Mouse (Mus musculus) hindbrain, embryonic 11.5 days (tissue): ENCODE results near the gene Kctd2. TPM values are rescaled to one million over a fixed set of nuclear protein-coding genes. Genes with fewer than 3 reads are reported as not detected.

Experiments used
- ATAC-seq: fragments of 200-750 bp; cut with Nextera tagmentation; 2 replicates; pipeline ENCODE4 v1.8.0; 2017; ENCODE audit warnings: mild to moderate bottlenecking, moderate TSS enrichment, moderate library complexity; ENCODE audit not compliant: low FRiP score
- DNase-seq: peaks from one replicate; pipeline ENCODE4 v3.0.0-alpha.2; 2015; ENCODE audit warnings: low spot score
- H3K27ac ChIP-seq: fragments of 300-500 bp; sonication (generic); 2 replicates; pipeline ENCODE4 v1.5.1; 2014; ENCODE audit warnings: mild to moderate bottlenecking, low read depth, low read length
- H3K27me3 ChIP-seq: fragments of 300-500 bp; sonication (generic); 2 replicates; pipeline ENCODE4 v1.6.1; 2014; ENCODE audit warnings: mild to moderate bottlenecking, low read length, moderate library complexity, mixed read lengths; ENCODE audit not compliant: control insufficient read depth, insufficient read depth
- H3K36me3 ChIP-seq: fragments of 300-500 bp; sonication (generic); 2 replicates; pipeline ENCODE4 v1.6.1; 2014; ENCODE audit warnings: mild to moderate bottlenecking, low read length, moderate library complexity, mixed read lengths; ENCODE audit not compliant: control insufficient read depth, insufficient read depth
- H3K4me1 ChIP-seq: fragments of 300-500 bp; sonication (generic); replicated peaks from 2 replicates; pipeline ENCODE4 v1.6.1; 2014; ENCODE audit warnings: low read length, mixed read lengths; ENCODE audit not compliant: control insufficient read depth, insufficient read depth
- H3K4me2 ChIP-seq: fragments of 300-500 bp; sonication (generic); replicated peaks from 2 replicates; pipeline ENCODE4 v1.6.1; 2014; ENCODE audit warnings: mild to moderate bottlenecking, low read depth, low read length
- H3K4me3 ChIP-seq: fragments of 300-500 bp; sonication (generic); 2 replicates; pipeline ENCODE4 v1.5.1; 2014; ENCODE audit warnings: low read depth, low read length
- H3K9ac ChIP-seq: fragments of 300-500 bp; sonication (generic); 2 replicates; pipeline ENCODE4 v1.6.1; 2014; ENCODE audit warnings: low read depth, low read length
- H3K9me3 ChIP-seq: fragments of 300-500 bp; sonication (generic); 2 replicates; pipeline ENCODE4 v1.6.1; 2016; ENCODE audit warnings: low read length; ENCODE audit not compliant: control insufficient read depth
- WGBS: fragments of 180-500 bp; shearing (Covaris S2); extraction: QIAGEN DNeasy Blood & Tissue Kit; methylation state at CpG from one replicate; pipeline ENCODE4 v1.1.7; 2014; 5-methylcytosine and 5-hydroxymethylcytosine counted together
- polyA plus RNA-seq: library from polyadenylated mRNA; unstranded; fragments of >200 nt; fragmentation: Nextera tagmentation; extraction: Ambion mirVana; gene quantifications from 2 replicates; pipeline ENCODE4 v1.2.1, GENCODE M21; 2014

Kctd2 gene
- polyA plus RNA-seq, 1 experiment from 2014 or later, result 21.0 TPM

- Histone ChIP-seq H3K9me3 (no peaks in the 10 kb centered on the region), H3K4me1 (peaks cover 5% of the 10 kb centered on the region; the same call in 1 of the 2 replicates), H3K4me3 (no peak overlapping the region), H3K36me3 (peaks cover 12% of the 10 kb centered on the region; the same call in 1 of the 2 replicates), H3K4me2 (0 out of 2 replicates have a peak overlapping the region, but pooled peaks have one; percentile 4), H3K9ac (no peak overlapping the region), H3K27me3 (no peaks in the 10 kb centered on the region), H3K27ac (peak overlapping the region; percentile 40; the same call in 1 of the 2 replicates)
- peak; percentile 90 for DNase-seq
- 34% methylated on average over 20 of the region's 20 CpGs for WGBS
- peak; percentile 65; the same call in 1 of the 2 replicates for ATAC-seq
Observed at GRCm38 (mm10) chr11:115427482-115428331, 7.8 kb downstream of the Kctd2 start.

GRCm38 (mm10) chr11:115429307-115429706, 9.4 kb downstream of the Kctd2 start:
- Histone ChIP-seq H3K27ac (no peak overlapping the region), H3K9me3 (no peaks in the 10 kb centered on the region), H3K4me3 (no peak overlapping the region), H3K4me2 (no peak overlapping the region), H3K9ac (no peak overlapping the region), H3K36me3 (peaks cover 12% of the 10 kb centered on the region; the same call in 1 of the 2 replicates), H3K4me1 (peaks cover 5% of the 10 kb centered on the region; the same call in 1 of the 2 replicates), H3K27me3 (no peaks in the 10 kb centered on the region)
- DNase-seq (no peak), ATAC-seq (no peak)
- 86% methylated on average over 7 of the region's 7 CpGs for WGBS

GRCm38 (mm10) chr11:115430561-115430960, 10.6 kb downstream of the Kctd2 start:
- no peak for DNase-seq
- Histone ChIP-seq H3K27ac (no peak overlapping the region), H3K4me1 (peaks cover 7% of the 10 kb centered on the region; the same call in 1 of the 2 replicates), H3K27me3 (no peaks in the 10 kb centered on the region), H3K9ac (no peak overlapping the region), H3K4me3 (no peak overlapping the region), H3K36me3 (peaks cover 12% of the 10 kb centered on the region; the same call in 1 of the 2 replicates), H3K4me2 (no peak overlapping the region), H3K9me3 (no peaks in the 10 kb centered on the region)
- ATAC-seq, result no peak
- 87% methylated on average over 6 of the region's 6 CpGs for WGBS

- ATAC-seq, result no peak
- no peak overlapping the region for H3K4me2 ChIP-seq
- no peaks in the 10 kb centered on the region for H3K27me3 ChIP-seq
- DNase-seq, result no peak
- no peaks in the 10 kb centered on the region for H3K9me3 ChIP-seq
- no peak overlapping the region for H3K4me3 ChIP-seq
- peaks cover 9% of the 10 kb centered on the region; the same call in 1 of the 2 replicates for H3K36me3 ChIP-seq
- peaks cover 11% of the 10 kb centered on the region for H3K4me1 ChIP-seq
- no peak overlapping the region for H3K27ac ChIP-seq
- H3K9ac ChIP-seq, result no peak overlapping the region
- 77% methylated on average over 4 of the region's 4 CpGs for WGBS
Observed at GRCm38 (mm10) chr11:115432814-115433213, 12.9 kb downstream of the Kctd2 start.

- no peak overlapping the region for H3K9ac ChIP-seq
- H3K27me3 ChIP-seq, result no peaks in the 10 kb centered on the region
- ATAC-seq, result no peak
- WGBS, result 87% methylated on average over 6 of the region's 6 CpGs
- no peak overlapping the region for H3K4me3 ChIP-seq
- H3K27ac ChIP-seq, result no peak overlapping the region
- H3K36me3 ChIP-seq, result peaks cover 9% of the 10 kb centered on the region; the same call in 1 of the 2 replicates
- no peak overlapping the region for H3K4me2 ChIP-seq
- peaks cover 8% of the 10 kb centered on the region; the same call in 1 of the 2 replicates for H3K4me1 ChIP-seq
- no peak for DNase-seq
- H3K9me3 ChIP-seq, result no peaks in the 10 kb centered on the region
Observed at GRCm38 (mm10) chr11:115433342-115433741, 13.4 kb downstream of the Kctd2 start.

- H3K27ac ChIP-seq, result no peak overlapping the region
- H3K27me3 ChIP-seq, result no peaks in the 10 kb centered on the region
- peaks cover 8% of the 10 kb centered on the region; the same call in 1 of the 2 replicates for H3K4me1 ChIP-seq
- H3K9me3 ChIP-seq, result no peaks in the 10 kb centered on the region
- peak overlapping the region; percentile 58 for H3K4me2 ChIP-seq
- ATAC-seq, result no peak
- DNase-seq, result peak; percentile 66
- no peaks in the 10 kb centered on the region for H3K36me3 ChIP-seq
- peak overlapping the region; percentile 23 for H3K4me3 ChIP-seq
- peak overlapping the region; percentile 52 for H3K9ac ChIP-seq
- WGBS, result 3% methylated on average over 31 of the region's 31 CpGs
Observed at GRCm38 (mm10) chr11:115435596-115436337, 15.8 kb downstream of the Kctd2 start.

GRCm38 (mm10) chr11:115437571-115438122, 17.7 kb downstream of the Kctd2 start:
- no peak for ATAC-seq
- no peak overlapping the region for H3K4me3 ChIP-seq
- peaks cover 8% of the 10 kb centered on the region; the same call in 1 of the 2 replicates for H3K4me1 ChIP-seq
- no peak overlapping the region for H3K4me2 ChIP-seq
- 86% methylated on average over 5 of the region's 5 CpGs for WGBS
- DNase-seq, result no peak
- no peaks in the 10 kb centered on the region for H3K36me3 ChIP-seq
- no peaks in the 10 kb centered on the region for H3K27me3 ChIP-seq
- no peak overlapping the region for H3K27ac ChIP-seq
- H3K9ac ChIP-seq, result no peak overlapping the region
- H3K9me3 ChIP-seq, result no peaks in the 10 kb centered on the region

GRCm38 (mm10) chr11:115439326-115439725, 19.4 kb downstream of the Kctd2 start:
- Histone ChIP-seq H3K4me3 (no peak overlapping the region), H3K9ac (no peak overlapping the region), H3K4me2 (no peak overlapping the region), H3K4me1 (peaks cover 8% of the 10 kb centered on the region; the same call in 1 of the 2 replicates), H3K27ac (no peak overlapping the region), H3K27me3 (no peaks in the 10 kb centered on the region), H3K9me3 (no peaks in the 10 kb centered on the region), H3K36me3 (no peaks in the 10 kb centered on the region)
- no peak for ATAC-seq
- no peak for DNase-seq
- WGBS, result 90% methylated on average over 3 of the region's 3 CpGs
